Mouse (Mus musculus) myocyte (in vitro differentiated cells): ENCODE data around the gene Adra2b.

ENCODE experiments used
- E2F4 ChIP-seq: IDR thresholded peaks from one replicate; pipeline ENCODE4 v1.6.1; 2011; ENCODE audit warnings: mild to moderate bottlenecking, control low read depth, moderate library complexity; ENCODE audit not compliant: insufficient read depth
- POLR2A ChIP-seq: IDR thresholded peaks from one replicate; pipeline ENCODE4 v1.6.1; 2011; ENCODE audit warnings: low read depth, mild to moderate bottlenecking, control low read depth, moderate library complexity; ENCODE audit not compliant: insufficient read length

GRCm38 (mm10) chr2:127338833-127339232, 24.2 kb upstream of the Adra2b start:
- TF ChIP-seq POLR2A, result no peak
- TF ChIP-seq E2F4, result no peak
